Mouse (Mus musculus): Measurements from ENCODE around the gene Sycp2. TPM values are rescaled to one million over a fixed set of nuclear protein-coding genes. Genes with fewer than 3 reads are reported as not detected.

Gene Sycp2
- total RNA-seq (2021), result under 1 TPM; 0.25 to 0.47 TPM
- long read RNA-seq, experiment 1, result 0 reads
- long read RNA-seq, experiment 2, result 0 reads

DNA sequence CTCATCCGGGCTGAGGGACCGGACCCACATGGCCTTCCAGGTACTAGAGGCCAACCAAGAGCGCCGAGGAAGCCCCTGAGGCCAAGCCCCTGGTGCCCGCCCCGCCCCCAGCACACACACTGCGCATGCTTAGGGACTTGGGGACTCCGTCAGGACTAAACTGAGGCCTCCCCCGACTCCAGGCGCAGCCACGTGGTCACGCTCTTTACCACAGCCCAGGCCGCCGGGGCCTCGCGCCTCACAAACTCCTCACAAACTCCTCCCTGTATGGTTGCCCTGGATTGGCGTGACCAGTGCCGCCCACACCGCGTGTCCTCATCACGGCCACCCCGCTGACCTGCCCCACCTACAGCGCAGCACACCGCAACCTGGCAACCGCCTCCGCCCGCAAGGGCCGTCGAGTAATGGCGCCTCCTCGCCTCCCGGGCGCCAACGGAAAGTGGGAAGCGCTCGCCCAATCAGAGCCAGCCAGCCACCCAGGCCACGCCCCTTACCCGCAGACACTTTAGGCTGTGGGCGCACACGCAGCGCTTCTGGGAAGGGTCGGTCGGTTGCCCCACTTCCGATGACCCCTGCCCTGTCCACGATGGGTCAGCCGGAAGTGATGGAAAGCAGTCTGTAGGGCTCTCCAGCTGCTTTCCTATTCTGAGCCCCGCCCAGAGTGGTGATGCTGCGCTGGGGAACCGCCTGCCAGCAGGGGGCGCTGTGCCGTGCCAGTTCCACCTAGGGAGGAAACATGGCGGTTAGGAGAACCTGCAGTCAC, at the start of gene Sycp2:
TSS of gene Sycp2 (minus strand) at position 633 of the 763 bp plus-strand sequence.
- DNase-seq (ENCODE audit: low spot score in 2 of 2), result no peak

DNA sequence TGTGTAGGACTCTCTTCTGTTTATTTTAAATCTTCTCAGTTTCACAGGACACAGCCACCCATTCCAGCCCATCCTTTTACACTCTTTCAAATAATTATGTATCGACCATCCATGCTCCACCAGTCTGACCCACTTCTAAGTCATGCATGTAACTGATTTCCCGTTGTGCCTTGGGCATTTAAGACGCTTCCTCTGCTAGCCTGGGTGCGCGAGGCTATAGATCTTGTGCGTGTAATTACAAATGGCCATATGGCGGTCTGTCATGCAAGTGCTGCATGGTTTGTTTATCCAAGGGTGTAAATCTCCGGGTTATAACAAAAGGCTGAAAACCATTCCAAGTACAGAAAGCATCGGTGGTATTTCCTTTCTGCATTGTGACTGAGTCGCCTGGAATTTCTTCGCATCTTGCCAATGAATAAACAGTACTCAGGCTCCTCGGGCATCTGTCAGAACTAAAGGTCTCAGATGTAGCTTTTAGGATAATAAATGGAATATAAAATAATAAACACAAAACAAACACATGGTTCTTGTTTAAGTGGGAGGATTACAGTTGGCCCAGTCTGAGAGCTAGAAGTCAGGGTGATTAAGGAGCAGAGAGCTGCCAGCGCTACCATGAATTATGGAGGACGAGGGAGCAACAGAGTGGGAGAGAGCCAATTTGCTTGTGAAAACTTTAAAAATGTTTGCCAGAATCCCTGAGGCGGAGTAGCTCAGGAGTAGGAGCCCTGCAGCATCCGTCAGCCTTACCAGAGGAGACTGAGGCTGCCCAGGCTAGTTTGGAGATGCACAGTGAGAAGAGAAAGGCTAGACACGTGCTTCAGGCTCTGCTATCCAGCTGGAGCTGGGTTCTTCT, 47.4 kb upstream of the Sycp2 start:
- DNase-seq (ENCODE audit: low spot score in 2 of 2), result no peak

DNA sequence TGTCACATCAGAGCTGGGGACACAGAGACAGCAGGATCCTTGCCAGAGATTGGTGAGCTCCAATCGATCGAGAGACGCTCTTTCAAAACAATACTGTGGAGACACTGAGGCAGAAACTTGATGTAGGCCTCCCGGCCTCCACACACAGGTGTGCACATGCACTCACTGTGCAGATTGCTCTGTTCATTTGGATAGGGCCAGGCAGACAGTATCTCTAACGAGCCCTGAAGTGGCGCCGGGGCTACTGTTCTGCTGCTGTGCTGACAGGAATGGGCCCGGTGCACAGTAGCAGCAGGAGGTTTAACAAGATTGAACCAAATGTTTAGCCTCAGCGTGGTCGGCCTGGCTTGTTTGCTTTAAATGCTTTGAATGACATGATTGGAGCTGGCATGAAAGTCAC, 43.5 kb upstream of the Sycp2 start:
- no peak for DNase-seq (ENCODE audit: low spot score in 2 of 2)

DNA sequence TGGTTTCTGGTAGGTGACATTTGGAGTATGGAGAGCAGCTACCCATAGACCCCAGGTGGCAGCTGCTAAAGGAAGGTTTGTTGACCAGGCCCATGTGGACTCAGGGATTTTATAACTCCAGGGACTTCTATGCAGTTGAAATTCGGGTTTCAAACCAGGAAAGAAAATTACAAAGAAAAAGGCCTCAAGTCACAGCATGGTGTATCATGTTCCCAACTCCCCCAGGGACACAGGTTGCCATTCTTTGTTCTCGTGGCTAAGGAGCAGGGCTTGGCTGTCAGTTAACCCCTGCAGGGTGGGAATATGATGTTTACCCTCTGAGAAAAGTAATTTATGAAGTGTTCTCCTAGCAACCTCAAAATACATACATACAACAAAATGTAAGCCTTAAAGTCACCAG, 42.8 kb upstream of the Sycp2 start:
- DNase-seq (ENCODE audit: low spot score in 2 of 2), result no peak

DNA sequence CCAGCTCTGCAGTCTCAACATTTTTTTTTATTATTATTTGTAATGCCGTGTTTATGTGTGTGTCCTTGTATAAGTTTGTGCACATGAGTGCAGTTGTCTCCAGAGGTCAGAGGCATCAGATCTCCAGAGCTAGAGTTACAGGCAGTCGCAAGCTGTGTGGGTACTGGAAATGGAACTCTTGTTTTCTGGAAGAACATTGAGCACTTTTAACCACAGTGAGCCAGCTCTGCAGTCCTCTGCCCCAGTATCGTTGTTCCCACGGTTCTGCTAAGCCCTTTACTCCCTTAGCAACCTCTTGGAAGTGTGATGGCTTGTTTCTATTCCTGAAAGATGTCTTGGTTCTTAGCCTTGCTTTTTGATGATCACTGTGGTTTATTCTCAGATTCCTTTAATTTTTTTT, 41.9 kb upstream of the Sycp2 start:
- no peak for DNase-seq (ENCODE audit: low spot score in 2 of 2)

DNA sequence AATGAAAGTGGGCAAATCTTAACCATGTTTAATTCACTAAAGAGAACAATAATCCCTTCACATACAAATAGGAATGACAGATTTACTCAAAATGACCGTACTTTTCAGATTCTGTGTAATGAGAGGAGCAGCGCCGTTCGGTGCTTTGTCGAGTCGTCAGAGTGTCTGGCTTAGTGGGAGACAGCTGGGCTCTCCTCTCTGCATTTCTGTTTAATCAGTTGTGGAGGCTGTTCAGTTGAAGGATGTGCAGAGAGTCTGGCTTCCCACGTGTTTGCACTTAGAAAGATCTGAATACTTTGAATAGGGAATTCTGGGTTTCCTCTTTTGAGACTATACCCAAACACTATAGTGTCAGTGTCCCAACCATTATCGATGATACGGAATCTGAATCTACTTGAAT, 29.8 kb upstream of the Sycp2 start:
- no peak for DNase-seq (ENCODE audit: low spot score in 2 of 2)

DNA sequence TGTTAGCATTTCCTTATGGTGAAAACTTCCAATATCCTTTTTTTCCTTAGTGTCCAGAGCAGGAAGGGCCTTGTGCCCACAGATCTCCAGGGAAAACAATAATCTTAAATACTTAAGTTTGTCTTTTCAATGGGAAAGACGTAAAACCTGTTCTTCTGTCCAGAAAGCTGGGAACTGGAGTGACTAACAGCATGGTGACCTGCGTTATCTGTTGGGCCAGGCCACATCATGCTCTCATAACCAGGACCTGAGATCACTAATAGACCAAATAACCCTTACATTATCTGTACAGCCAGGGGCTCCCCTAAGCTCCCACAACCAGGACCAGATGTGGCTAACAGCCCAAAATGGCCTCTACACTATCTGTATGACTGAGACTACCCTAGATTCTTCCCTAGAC, 26.4 kb upstream of the Sycp2 start:
- DNase-seq (ENCODE audit: low spot score in 2 of 2), result no peak

DNA sequence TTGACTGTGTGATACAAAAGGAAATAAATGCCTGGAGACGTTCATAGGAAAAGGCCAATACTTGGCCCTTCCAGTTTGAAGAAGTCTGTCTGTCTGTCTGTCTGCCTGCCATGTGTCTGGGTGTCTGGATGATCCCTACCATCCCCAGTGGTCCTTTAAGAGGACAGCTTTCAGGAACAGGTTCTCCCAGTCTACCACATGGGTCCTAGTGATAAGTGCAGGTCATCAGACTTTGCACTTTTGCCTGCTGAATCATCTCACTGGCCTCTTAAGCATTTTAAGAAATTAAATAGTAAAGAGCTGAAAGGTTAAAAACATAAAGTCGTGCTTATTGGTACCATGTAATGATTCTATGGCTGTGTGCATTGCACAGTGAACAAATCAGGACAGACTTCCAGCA, 26.0 kb upstream of the Sycp2 start:
- DNase-seq (ENCODE audit: low spot score in 2 of 2), result no peak

DNA sequence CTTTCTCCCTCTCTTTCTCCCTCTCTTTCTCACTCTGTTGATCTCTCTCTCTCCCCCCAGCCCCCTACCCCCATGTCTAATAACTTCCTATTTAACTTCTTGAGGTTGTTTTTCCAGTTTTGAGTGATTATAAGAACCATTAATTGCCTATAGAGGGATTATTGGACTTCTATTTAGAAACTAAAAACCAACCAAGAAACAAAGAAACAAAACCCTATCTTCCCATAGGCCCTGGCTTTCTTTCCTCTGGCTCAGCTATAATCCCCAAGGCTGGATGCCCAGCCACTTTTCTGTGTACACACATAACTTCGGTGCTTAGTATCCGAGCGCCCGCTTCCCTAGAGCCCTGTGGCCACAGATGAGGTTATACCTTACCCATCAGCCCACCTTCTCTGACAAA, 22.7 kb upstream of the Sycp2 start, which contains the start of gene Cdh26:
TSS of gene Cdh26 (plus strand) at position 301 of the 400 bp plus-strand sequence.
- DNase-seq (ENCODE audit: low spot score in 2 of 2), result no peak

DNA sequence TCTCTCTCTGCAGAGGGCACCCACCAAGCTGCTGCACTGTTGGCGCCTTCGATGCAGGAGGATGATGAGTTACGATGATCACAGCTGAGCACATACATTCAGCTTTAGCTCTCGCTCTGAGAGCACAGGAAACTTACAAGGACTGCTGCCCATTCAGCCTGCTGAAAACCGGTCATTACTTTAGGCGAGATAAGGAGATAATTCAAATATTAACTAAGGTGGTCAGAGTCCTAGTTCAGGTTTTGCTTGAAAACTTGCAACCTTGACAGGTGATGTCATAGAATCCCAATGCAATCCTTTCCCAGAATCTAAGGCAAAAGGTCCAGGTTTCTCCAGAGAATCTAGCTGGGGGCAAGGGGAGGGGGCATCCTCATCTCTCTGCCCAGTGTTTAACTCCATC, 21.9 kb upstream of the Sycp2 start:
- no peak for DNase-seq (ENCODE audit: low spot score in 2 of 2)

DNA sequence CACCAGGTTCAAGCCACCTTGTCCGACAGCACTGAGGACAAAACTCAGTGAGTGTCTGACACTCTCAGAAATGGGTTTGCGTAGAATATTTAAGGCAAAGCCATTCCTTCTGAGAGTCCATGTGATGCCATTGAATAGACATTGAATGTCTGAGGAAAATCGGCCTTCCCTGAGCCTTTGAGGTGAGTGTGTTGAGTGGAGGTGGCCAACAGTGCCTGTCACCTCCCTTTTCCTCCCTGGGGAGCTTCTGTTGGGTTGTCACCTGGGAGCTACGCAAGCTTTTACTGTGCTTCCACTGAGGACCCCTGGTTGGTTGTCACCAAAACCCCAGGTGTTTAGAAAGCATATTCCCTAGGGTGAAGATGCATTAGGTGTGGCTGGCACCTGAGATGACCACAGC, 21.2 kb upstream of the Sycp2 start:
- no peak for DNase-seq (ENCODE audit: low spot score in 2 of 2)

DNA sequence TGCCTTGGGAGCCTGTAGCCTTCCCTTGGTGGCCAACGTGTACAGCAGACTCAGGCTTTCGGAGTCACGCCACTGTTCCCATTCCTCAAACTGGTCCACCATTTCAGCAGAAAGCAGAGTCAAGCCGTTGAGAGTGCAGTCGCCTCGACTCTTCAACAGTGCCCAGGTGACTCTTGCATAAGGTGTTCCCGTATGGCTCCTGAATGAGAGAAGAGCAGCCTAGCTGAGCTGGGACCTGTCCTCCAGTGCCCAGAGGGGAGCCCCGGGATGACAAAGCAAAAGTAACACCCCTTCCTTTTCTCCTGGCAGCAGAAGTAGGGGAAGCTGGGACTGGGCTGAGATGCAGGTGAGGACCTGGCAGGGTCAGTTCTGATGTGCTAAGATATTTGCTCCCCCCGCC, 20.7 kb upstream of the Sycp2 start:
- no peak for DNase-seq (ENCODE audit: low spot score in 2 of 2)

DNA sequence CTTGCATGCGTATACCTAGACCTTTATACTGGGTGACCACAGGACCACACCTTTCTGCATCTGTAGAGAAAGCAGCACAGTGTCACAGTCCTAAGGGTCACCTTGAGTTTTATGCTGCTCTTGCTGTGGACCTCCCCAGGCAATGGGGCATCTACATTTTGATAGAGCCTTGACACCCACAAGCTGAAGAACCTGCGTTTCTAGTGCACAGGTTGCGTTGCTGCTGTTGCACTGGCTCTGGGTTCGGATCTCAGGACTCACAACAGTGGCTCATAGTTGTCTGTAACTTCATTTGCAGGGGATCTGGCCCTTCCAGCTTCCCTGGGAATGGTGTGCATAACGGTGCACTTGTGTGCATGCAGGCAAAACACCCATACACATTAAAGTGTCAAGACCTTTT, 19.7 kb upstream of the Sycp2 start:
- DNase-seq (ENCODE audit: low spot score in 2 of 2), result no peak

DNA sequence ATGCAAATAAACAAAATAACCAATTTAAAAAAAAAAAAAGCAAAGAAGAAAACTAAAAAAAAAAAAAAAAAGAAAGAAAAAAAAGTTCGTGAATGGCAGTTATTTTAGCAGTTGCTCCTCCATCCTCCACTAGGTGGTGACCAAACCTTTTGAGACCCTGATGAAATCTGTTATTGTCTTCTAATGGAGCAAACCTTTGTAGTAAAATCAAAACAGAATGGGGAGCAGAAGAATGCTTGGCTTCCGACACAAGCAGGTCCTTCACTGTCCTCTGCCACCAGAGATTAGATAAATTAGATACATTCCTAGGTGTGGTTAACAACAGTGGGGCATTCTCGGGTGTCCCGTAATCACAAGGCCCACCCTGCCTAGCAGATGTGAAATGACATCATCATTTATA, 18.7 kb upstream of the Sycp2 start:
- DNase-seq (ENCODE audit: low spot score in 2 of 2), result peak in 1 of 2 experiments; percentile 14

DNA sequence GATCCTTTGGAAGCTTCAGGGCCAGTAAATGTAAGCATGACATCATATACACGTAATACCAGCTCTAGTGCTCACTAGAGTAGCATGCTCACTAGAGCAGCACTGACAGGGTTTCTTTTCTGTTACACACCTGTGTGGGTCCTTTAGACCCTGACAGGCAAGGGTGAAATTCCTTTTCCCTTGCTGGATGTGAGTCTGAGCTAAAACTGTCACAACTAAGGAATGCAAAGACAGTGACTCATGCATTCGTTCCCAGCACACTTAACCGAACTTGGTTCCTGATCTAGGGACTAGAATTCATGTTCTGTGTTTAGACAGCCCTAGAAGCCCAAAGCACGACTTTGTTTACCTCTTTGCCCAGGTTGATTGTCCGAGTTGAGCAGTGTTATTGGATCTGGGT, 15.7 kb upstream of the Sycp2 start:
- DNase-seq (ENCODE audit: low spot score in 2 of 2), result no peak

DNA sequence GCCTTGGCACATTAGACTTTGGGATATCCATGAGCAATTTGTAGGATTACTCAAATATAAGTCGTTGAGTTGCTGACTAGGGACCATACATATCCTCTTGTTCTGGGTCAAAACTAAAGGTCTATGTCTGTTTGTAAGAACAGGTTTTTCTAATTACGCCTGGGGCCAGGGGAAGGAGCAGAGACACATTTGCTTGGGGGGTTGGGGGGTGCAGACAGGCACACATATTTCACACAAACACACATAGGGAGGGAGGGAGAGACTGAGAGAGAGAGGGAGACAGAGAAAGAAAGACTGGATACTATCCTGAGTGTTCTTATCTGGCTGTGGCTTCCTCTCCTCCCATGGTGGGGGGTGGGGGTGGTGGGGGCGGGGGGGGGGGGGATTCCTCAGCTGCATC, 14.7 kb upstream of the Sycp2 start:
- peak in 1 of 2 experiments; percentile 0 for DNase-seq (ENCODE audit: low spot score in 2 of 2)

DNA sequence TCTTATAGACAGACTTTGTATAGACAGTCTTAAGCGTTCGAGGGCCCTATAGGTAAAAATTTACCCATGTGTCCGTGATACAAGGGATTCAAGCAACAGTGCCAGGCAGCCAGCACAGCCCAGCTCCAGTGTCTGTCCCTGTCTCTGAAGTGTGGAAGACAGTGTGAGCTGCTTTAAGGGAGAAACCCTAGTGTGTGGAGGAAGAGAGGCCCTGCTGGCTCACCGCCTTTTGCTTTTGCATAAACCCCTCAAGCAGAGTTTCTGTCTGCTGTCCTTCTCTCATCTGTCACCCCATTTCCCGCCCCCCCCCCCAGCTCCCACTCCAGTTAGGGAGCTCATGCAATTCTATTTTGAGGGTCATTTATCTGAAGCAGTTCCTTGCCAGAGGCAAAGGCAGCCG, 14.1 kb upstream of the Sycp2 start:
- DNase-seq (ENCODE audit: low spot score in 2 of 2), result no peak

DNA sequence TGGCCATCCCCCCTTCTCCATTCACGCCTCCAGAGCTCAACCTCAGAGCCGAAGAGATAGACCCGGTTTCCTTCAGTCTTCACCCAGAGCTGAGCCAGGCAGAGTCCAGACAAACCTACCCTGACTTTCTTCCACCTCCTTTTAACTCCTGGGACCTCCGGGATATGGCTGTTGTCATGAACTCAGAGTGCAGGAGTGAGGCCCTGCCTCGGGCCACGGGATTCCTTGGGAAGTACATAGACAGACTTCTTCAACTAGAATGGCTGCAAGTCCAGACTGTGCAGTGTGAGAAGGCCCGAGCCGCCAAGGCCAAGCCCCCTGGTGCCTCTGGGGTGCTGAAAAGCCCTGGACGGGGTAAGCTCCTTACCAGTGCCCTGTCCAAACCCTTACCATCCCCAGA, 13.1 kb upstream of the Sycp2 start:
- DNase-seq (ENCODE audit: low spot score in 2 of 2), result no peak

DNA sequence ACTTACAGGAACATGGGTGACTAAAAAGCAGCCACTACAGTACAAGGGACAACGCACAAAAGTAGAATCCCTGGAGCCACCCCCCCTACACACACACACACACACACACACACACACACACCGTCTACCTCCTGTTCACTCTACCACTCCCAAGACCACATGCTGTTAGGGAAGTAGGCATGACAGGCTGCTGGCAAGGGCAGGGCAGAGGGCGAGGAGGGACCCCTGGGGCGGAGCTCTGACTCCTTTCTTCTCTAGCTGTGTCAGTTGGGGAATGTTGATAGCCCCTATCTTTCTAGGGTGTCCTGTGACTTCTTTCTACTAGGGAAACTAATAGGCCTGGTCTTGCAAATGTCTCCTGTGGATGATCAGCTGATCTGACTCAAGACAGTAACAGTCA, 9.5 kb upstream of the Sycp2 start:
- DNase-seq (ENCODE audit: low spot score in 2 of 2), result no peak

DNA sequence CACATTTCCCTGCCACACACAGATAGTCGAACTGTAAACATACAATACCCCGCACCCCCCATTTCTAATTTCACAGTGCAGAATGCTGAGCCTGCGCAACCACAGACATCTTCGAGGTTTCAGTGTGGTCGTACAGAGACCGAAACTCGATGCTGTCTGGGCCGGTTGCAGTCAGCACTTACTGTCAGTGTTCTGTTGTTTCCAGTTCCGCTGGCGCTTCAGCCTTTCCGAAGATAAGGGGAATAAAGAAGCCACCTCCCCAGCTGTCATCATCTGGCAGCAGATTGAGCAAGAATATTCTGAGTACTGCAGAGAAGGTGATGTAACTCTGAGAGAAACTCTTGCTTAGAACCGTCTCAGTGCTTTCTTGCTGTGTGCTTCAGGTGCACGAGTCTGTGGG, 8.9 kb upstream of the Sycp2 start:
- no peak for DNase-seq (ENCODE audit: low spot score in 2 of 2)

DNA sequence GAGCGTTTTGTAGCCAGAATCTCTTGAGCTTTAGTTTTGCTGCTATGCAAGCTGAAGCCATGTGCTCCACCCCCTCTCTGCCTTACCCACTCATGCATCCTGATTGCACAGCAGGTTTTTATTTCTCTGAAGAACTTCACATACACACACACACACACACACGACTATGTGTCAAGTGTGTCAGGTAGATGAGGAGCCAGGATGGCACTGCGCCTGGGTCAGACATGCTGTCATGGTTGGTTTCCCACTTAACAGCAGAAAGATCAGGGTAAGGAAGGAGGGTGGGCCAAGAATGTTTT, 7.6 kb upstream of the Sycp2 start:
- no peak for DNase-seq (ENCODE audit: low spot score in 2 of 2)

DNA sequence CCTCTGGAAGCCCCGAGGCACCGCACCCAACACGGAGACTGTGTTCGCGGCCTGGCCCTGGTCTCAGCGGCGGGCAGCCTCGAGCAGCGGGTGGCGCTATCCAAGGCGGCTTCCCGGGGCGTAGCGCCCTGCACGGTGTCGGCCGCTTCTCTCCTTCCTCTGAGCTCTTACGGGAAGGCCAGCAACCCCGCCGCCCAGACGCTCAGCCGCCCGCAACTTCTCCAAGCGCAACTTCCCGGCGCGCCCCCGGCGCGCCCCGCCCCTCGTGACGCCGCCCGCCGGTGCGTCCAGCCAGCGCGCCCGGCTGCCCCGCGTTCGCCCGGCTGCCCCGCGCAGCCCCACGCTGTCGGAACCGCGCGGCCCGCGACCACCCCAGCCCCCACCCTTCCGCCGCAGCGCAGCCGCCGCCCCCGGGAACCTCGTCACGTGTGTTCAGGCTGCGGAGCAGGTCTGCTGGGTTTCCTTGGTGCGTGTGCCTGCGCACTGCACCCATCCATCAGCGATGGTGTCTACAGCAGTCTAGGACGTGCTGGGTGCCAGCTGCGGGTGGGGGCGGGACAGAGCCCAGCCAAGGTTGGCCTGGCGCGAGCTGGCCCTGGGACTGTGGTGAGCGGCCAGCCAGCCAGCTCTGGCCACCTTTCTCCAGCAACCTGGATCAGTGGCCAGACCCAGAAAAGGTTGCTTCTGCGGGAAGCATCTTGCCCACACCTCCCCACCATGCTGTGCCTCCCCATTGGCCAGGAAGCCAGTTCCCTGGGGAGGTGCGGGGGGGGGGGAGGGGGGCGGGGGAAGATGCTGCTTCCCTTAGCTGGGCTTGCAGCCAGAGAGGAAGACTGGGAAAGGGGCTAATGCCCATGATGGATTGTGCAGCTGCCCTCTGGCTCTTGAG, 7.0 kb upstream of the Sycp2 start, which contains the start of the genes Ppp1r3d and Fam217b:
TSS of gene Ppp1r3d (minus strand) at position 212 of the 889 bp plus-strand sequence.
TSS of gene Fam217b (plus strand) at position 264 of the 889 bp plus-strand sequence.
- peak; percentile 29 to 61 for DNase-seq (ENCODE audit: low spot score in 2 of 2)
